Mouse (Mus musculus): ENCODE data around the gene Polh.

GRCm38 (mm10) chr17:46236067-46236466 is 33.6 kb upstream of the Polh start:
- no peak for TF ChIP-seq CTCF (IDR thresholded peaks at IDR 0.05; ENCODE audit: borderline replicate concordance, extremely low read depth, insufficient read depth, insufficient read length)
- TF ChIP-seq POLR2A (IDR thresholded peaks at IDR 0.05; ENCODE audit: borderline replicate concordance, extremely low read depth, insufficient read depth, insufficient read length, poor library complexity, severe bottlenecking): no peak
